Mouse (Mus musculus): ENCODE results near the gene AI837181. TPM values are rescaled to one million over a fixed set of nuclear protein-coding genes. Genes with fewer than 3 reads are reported as not detected.
A peak's percentile ranks its signal among the peaks of the same experiment; 100 is the strongest.

The AI837181 gene
- polyA plus RNA-seq, 1 experiment, result 82.3 TPM

DNA sequence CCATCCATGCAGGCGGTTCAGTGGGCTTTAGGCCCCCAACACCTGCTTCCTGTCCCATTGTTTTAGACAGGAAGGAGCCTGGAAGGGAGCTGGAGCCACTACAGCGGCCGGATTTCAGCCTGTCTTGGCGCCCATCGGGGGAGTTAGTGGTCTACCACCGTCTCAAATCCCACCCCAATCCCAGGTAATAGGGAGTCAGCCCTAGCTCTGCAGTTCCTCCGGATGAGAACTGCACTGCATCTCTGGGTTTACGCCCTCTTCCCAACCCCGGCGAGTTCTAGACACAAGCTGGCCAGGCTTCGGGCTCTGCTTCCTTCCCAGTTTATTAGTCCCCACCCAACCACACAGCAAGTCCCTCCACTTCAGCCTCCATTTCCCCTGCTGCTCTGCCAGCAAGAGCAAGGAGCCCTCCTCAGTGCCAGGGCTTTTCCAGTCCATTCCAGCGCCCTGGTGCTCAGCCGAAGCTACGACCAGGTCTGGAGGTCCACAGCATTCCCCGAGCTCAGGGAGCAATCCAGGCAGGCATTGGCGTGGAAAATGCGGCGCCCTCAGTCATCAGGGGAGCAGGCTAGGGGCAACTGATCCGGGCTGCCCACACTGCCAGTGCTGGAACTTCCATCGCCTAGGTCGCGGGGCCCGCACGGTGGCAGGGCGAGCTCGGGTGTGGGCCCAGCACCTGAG, 31.4 kb downstream of the AI837181 start:
- H3K27me3 ChIP-seq (ENCODE audit: control insufficient read depth, insufficient read depth, low read length), result no peaks in the 10 kb centered on the region
- H3K36me3 ChIP-seq (ENCODE audit: control insufficient read depth, insufficient read depth, low read length), result no peaks in the 10 kb centered on the region
- peaks cover 22% of the 10 kb centered on the region for H3K4me1 ChIP-seq (ENCODE audit: control insufficient read depth, insufficient read depth, low read length)
- peak overlapping the region; percentile 86 for H3K4me3 ChIP-seq (ENCODE audit: control insufficient read depth, low read depth, low read length)
- H3K27ac ChIP-seq (ENCODE audit: control insufficient read depth, insufficient read depth, low read depth, low read length), result no peak overlapping the region
- TF ChIP-seq POLR2A (IDR thresholded peaks at IDR 0.05; ENCODE audit: control insufficient read depth, low read depth, low read length), result no peak
- TF ChIP-seq CTCF (IDR thresholded peaks at IDR 0.05; ENCODE audit: control insufficient read depth, insufficient read depth, insufficient replicate concordance, low read depth, low read length), result no peak

DNA sequence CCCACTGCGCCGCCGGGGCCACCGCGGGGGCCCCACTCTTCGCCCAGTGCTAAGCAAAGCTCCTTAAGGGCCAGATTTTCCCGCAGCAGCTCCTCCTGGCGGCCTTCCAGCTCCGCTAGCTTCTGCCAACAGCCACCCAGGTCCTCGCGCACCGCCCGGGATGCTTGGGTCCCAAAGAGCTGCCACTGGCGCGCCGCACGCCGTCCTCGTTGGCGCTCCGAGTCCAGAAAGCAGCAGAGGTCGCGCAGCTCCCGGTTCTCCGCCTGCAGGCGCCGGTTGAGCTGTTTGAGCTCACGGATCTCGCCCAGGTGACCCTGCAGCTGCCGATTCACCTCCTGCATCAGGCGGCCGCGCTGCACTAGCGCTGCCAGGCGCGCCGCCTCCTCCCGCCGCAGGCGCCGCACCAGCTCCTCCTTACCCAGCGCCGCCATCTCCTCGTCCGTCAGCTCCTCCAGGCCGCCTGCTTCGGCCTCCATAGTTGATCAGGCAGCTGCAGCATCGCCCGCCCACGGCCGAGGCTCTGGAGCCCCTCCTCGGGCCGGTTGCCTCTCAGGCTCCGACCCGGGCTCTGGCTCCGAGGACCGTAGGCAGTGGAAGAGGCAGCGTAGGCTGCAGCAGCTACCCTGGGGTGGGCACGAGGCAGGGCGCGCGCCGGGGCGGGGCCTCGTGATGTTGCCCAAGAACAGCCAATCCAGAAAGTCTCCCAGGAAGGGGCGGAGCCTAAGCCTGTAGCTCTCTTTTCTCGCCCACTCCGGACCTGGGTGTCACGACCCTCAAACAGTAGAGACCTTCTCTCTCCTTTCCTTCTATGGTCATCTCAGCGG, 32.2 kb downstream of the AI837181 start:
- Histone ChIP-seq H3K4me3 (ENCODE audit: control insufficient read depth, low read depth, low read length) (peak overlapping the region; percentile 86), H3K4me1 (ENCODE audit: control insufficient read depth, insufficient read depth, low read length) (peaks cover 22% of the 10 kb centered on the region), H3K27me3 (ENCODE audit: control insufficient read depth, insufficient read depth, low read length) (no peaks in the 10 kb centered on the region), H3K27ac (ENCODE audit: control insufficient read depth, insufficient read depth, low read depth, low read length) (peak overlapping the region; percentile 74), H3K36me3 (ENCODE audit: control insufficient read depth, insufficient read depth, low read length) (no peaks in the 10 kb centered on the region)
- TF ChIP-seq CTCF (IDR thresholded peaks at IDR 0.05; ENCODE audit: control insufficient read depth, insufficient read depth, insufficient replicate concordance, low read depth, low read length), result no peak
- peak; percentile 54 for TF ChIP-seq POLR2A (IDR thresholded peaks at IDR 0.05; ENCODE audit: control insufficient read depth, low read depth, low read length)

DNA sequence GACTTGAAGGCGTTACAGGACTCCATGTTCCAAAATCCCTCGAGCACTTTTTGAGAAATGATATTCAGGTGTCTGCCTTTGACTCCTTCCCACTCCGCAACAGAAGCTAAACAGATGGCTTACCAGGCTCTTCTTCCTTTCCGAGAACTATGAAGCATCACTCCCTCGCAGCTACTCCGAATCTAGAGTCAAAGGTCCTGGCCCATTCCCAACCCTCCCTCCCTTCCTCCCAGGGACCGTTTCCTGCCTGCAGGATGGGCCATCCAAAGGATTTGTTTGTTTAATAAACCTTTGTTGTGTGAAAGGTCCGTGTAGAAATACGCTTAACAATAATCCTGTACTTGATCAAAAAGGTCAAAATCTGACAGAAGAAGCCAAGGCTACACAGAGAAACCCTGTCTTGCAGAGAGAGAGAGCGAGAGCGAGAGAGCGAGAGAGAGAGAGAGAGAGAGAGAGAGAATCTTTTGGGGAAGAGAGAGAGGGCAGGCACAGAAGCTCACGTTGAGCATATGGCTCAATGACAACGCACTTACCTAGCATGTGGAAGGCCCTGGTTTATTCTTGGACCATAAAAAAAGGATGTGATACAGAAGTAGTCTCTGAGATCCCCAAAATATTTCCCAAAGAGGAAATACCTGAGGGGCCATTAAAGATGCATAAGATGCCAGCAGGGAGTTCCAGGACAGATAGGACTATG, 33.0 kb downstream of the AI837181 start, which contains the start of gene Ccdc85b:
Ccdc85b (minus strand) TSS at position 149 of the 697 bp plus-strand sequence.
- Histone ChIP-seq H3K27ac (ENCODE audit: control insufficient read depth, insufficient read depth, low read depth, low read length) (peak within 1 kb of the TSS; percentile 74), H3K36me3 (ENCODE audit: control insufficient read depth, insufficient read depth, low read length) (no peaks in the 10 kb centered on the region), H3K4me1 (ENCODE audit: control insufficient read depth, insufficient read depth, low read length) (peaks cover 22% of the 10 kb centered on the region), H3K27me3 (ENCODE audit: control insufficient read depth, insufficient read depth, low read length) (no peaks in the 10 kb centered on the region), H3K4me3 (ENCODE audit: control insufficient read depth, low read depth, low read length) (peak within 1 kb of the TSS; percentile 86)
- TF ChIP-seq CTCF (IDR thresholded peaks at IDR 0.05; ENCODE audit: control insufficient read depth, insufficient read depth, insufficient replicate concordance, low read depth, low read length) (no peak), POLR2A (IDR thresholded peaks at IDR 0.05; ENCODE audit: control insufficient read depth, low read depth, low read length) (no peak)

DNA sequence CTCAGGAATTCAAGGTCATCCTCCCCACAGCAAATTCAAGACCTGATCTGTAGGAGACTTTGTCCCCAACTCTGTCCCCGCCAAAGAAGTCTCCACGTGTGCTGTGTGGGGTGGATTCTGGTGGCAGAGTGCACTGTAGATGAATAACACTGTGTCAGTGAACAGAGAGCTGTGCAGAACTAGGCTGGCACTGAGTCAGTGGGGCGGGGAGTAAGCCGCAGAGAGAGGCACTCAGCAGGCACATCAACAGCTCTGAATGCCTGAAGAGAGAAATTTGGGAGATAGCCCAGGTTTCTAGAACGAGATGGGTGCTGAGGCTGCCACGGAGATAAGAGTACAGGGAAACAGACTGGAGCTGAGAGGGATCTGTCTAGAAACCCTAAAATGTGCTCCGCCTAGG, 34.1 kb downstream of the AI837181 start:
- Histone ChIP-seq H3K4me1 (ENCODE audit: control insufficient read depth, insufficient read depth, low read length) (peaks cover 22% of the 10 kb centered on the region), H3K27me3 (ENCODE audit: control insufficient read depth, insufficient read depth, low read length) (no peaks in the 10 kb centered on the region), H3K27ac (ENCODE audit: control insufficient read depth, insufficient read depth, low read depth, low read length) (no peak overlapping the region), H3K36me3 (ENCODE audit: control insufficient read depth, insufficient read depth, low read length) (no peaks in the 10 kb centered on the region), H3K4me3 (ENCODE audit: control insufficient read depth, low read depth, low read length) (no peak overlapping the region)
- TF ChIP-seq POLR2A (IDR thresholded peaks at IDR 0.05; ENCODE audit: control insufficient read depth, low read depth, low read length), result no peak
- TF ChIP-seq CTCF (IDR thresholded peaks at IDR 0.05; ENCODE audit: control insufficient read depth, insufficient read depth, insufficient replicate concordance, low read depth, low read length), result no peak

DNA sequence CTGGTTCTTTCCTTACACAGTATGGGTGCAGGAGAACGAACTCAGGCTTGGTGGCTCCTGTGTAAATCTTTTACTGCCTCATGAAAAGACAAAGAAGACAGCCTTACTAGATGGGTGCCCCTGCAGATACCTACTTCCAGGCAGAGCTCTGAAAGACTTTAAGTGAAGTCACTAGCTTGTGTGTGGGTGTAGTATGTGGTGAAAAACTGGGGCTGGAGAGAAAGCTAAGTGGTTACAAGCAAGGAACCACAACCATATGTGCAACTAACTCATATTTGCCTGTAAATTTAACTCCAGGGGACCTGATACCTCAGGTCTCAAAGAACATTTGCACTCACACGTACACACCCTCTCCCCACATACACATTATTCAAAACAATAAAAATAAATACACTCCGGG, 35.0 kb downstream of the AI837181 start:
- H3K27me3 ChIP-seq (ENCODE audit: control insufficient read depth, insufficient read depth, low read length), result no peaks in the 10 kb centered on the region
- H3K27ac ChIP-seq (ENCODE audit: control insufficient read depth, insufficient read depth, low read depth, low read length), result peak overlapping the region; percentile 50
- TF ChIP-seq CTCF (IDR thresholded peaks at IDR 0.05; ENCODE audit: control insufficient read depth, insufficient read depth, insufficient replicate concordance, low read depth, low read length), result no peak
- no peak for TF ChIP-seq POLR2A (IDR thresholded peaks at IDR 0.05; ENCODE audit: control insufficient read depth, low read depth, low read length)
- H3K4me3 ChIP-seq (ENCODE audit: control insufficient read depth, low read depth, low read length), result no peak overlapping the region
- H3K36me3 ChIP-seq (ENCODE audit: control insufficient read depth, insufficient read depth, low read length), result no peaks in the 10 kb centered on the region
- peaks cover 22% of the 10 kb centered on the region for H3K4me1 ChIP-seq (ENCODE audit: control insufficient read depth, insufficient read depth, low read length)

DNA sequence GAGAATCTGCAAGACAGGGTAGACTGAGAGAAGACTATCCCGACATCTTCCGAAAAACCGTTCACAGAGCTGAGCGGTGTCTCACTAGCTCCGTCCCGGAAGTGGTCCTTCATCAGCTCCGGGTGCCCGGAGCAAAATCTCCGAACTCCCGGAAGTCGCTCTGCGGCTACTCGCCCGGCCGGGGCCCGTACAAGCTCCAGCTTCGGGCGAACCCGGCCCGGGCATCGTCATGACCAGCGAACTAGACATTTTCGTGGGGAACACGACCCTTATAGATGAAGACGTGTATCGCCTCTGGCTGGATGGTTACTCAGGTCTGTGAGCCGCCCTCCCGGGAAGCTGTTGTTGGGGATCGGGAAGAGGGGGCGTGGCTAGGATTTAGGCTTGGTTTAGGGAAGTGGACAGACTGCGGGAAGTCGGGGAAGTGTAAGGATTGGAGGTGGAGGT, 35.5 kb downstream of the AI837181 start, which contains the start of gene Fibp:
Fibp (plus strand) TSS at position 151 of the 447 bp plus-strand sequence.
- peak within 1 kb of the TSS; percentile 87 for H3K4me3 ChIP-seq (ENCODE audit: control insufficient read depth, low read depth, low read length)
- no peaks in the 10 kb centered on the region for H3K27me3 ChIP-seq (ENCODE audit: control insufficient read depth, insufficient read depth, low read length)
- TF ChIP-seq POLR2A (IDR thresholded peaks at IDR 0.05; ENCODE audit: control insufficient read depth, low read depth, low read length) (peak; percentile 73), CTCF (IDR thresholded peaks at IDR 0.05; ENCODE audit: control insufficient read depth, insufficient read depth, insufficient replicate concordance, low read depth, low read length) (no peak)
- H3K4me1 ChIP-seq (ENCODE audit: control insufficient read depth, insufficient read depth, low read length), result peaks cover 22% of the 10 kb centered on the region
- no peaks in the 10 kb centered on the region for H3K36me3 ChIP-seq (ENCODE audit: control insufficient read depth, insufficient read depth, low read length)
- peak within 1 kb of the TSS; percentile 50 for H3K27ac ChIP-seq (ENCODE audit: control insufficient read depth, insufficient read depth, low read depth, low read length)

Data from testis, adult 2 months (tissue).